Mouse (Mus musculus) cerebellum, postnatal 4 days (tissue): ENCODE results near the gene Olfr486.
"Not testable (repeated sequence)": the region's sequence is repeated elsewhere in the genome, so short reads cannot be mapped to it uniquely, and the experiment has no call there.

ENCODE experiments used
- DNase-seq, 2 experiments: peaks; one replicate each; pipeline ENCODE4 v3.0.0; 2022; ENCODE audit warnings: low spot score in 2 of 2, mixed read lengths in 1 of 2

The Olfr486 gene

DNA sequence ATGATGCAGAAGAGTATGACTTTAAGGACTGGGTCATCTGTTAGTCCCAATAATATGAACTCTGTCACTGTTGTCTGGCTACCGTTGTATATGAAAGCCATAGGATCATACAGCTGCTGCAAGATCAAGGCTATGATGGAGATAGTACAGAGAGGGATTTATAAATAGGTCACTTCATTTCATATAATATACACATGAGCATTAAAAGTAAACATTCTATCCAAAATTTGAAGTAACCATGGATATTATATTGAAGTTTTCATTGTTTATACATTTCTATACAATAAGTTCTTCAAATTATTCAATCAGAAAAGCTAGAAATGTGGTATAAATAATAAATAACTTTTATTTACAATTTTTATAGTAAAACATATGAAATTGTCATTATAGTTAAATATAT is at the start of gene Olfr486:
Olfr486 (minus strand) TSS at position 101 of the 400 bp plus-strand sequence.
- not testable (repeated sequence) for DNase-seq

GRCm38 (mm10) chr7:108214536-108214935 is 42.0 kb upstream of the Olfr486 start, which contains the start of gene Olfr487:
Gene Olfr487 (minus strand): TSS chr7:108214636.
- not testable (repeated sequence) for DNase-seq

GRCm38 (mm10) chr7:108196938-108197337 is 24.4 kb upstream of the Olfr486 start:
- no peak for DNase-seq

- DNase-seq: not testable (repeated sequence)
Measured at GRCm38 (mm10) chr7:108196337-108196736, 23.8 kb upstream of the Olfr486 start.

DNA sequence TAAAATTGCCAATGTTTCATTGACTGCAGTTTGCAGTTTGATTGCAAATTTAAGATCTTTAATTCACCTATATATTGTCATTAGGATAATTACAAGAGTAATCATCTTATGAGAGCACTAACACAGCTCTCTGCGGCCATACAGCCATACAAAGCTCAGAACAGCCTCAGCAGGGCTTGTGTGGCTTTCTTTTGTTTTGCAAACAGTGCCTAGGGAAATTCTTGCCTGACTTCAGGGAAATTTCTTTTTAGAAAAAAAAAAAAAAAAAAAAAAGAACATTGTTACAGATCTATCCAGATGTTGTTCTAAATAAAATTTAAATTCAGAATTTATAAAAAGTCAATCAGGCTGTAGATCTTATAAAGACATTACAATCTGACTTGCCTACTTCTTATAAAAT is 20.2 kb upstream of the Olfr486 start:
- DNase-seq: not testable (repeated sequence)

DNA sequence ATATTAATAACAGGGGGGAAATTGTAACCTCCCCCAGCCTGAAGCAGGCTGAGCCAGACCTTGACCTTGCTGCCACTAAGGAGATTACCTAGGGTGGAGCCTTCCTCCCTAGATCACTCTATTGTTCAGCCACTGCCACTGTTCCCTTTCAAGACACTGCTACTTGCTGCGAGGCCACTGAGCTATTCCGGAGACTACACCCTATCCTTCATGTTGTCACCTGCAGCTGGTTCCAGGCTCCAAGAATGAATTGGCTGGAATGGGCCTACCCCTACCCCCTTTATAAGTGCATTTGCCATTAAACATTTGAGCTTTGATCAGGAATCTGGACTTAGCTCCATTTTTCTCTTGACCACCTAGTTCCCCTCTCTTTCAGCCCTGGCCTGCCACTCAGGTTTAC is 18.7 kb upstream of the Olfr486 start:
- not testable (repeated sequence) for DNase-seq

DNA sequence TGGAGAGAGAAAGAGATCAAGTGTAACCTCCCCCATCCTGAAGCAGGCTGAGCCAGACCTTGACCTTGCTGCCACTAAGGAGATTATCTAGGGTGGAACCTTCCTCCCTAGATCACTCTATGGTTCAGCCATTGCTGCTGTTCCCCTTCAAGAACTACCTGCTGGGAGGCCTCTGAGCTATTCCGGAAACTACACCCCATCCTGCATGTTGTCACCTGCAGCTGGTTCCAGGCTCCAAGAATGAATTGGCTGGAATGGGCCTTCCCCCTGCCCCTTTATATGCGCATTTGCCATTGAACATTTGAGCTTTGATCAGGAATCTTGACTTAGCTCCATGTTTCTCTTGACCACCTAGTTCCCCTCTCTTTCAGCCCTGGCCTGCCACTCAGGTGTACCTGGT is 12.7 kb upstream of the Olfr486 start:
- not testable (repeated sequence) for DNase-seq

DNA sequence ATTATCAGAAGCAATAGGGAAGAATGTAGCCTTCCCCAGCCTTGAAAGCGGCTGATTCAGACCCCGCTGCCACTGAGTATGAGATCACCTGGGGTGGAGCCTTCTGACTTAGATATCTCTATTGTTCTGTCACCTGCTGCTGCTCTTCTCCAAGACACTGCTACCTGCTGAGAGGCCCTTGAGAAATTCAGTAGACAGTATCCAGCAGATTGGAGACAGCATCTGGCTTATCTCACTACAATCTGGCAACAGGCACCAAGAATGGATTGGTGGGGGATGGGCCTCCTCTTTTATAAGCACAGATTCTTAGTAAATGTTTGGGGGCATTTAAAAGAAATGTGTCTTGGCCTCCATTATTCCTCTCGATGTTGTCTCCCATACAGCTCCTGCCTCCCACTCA is 11.9 kb upstream of the Olfr486 start:
- not testable (repeated sequence) for DNase-seq

DNA sequence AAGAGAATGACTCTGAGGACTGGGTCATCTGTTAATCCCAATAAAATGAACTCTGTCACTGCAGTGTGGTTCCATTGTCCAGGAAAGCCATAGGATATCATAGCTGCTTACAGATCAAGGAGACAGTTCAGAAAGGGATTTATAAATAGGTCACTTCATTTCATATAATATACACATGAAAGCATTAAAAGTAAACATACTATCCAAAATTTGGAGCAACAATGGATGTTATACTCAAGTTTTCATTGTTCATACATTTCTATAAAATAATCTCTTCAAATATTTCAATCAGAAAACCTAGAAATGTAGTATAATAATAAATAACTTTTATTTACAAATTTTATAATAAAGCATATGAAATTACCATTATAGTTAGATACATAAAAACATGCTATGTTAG is 12.8 kb downstream of the Olfr486 start, which contains the start of gene Olfr485:
Olfr485 (minus strand) TSS at position 101 of the 400 bp plus-strand sequence.
- no peak for DNase-seq

- DNase-seq: no peak
Measured at GRCm38 (mm10) chr7:108127349-108127748, 45.2 kb downstream of the Olfr486 start, which contains the start of gene Olfr484. Gene Olfr484 (minus strand): TSS chr7:108127449.
